Mouse (Mus musculus) megakaryocyte, embryonic 14.5 days (primary cell): ENCODE results near the gene Appl2.

Experiments
- FLI1 ChIP-seq: IDR thresholded peaks from 2 replicates; pipeline ENCODE4 v1.6.1; 2012; ENCODE audit warnings: low read length, inconsistent platforms, mixed read lengths
- GATA1 ChIP-seq: IDR thresholded peaks from 3 replicates; pipeline ENCODE4 v1.6.1; 2012; ENCODE audit warnings: mixed read lengths, low read length, inconsistent platforms, borderline replicate concordance

DNA sequence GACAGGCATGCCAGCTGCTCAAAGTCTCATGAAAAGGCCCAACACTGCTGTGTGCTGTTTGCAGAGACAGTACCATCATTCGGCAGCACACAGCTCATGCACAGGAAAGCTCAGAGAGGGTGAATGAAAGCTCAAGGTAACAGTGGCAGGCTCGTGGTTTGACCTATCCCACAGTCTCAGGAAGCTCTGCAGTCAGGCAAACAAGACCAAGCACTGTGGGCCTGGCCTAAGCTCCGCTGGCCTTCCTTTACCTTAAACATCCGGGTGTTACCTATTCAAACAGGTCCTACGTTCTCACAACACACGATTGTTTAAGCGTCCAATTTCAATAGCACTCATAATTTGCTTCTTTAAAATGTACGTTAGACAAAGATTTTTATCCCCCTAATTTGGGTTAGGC is 4.4 kb downstream of the Appl2 start:
- TF ChIP-seq GATA1 (no peak), FLI1 (no peak)
